Mouse (Mus musculus): Measurements from ENCODE around the gene Crp.

GRCm38 (mm10) chr1:172651288-172651987 lies 46.4 kb upstream of the Crp start:
- TF ChIP-seq CTCF (IDR thresholded peaks at IDR 0.05; ENCODE audit: extremely low read depth, insufficient read length, insufficient replicate concordance, low read depth, low read length) (no peak), POLR2A (IDR thresholded peaks at IDR 0.05; ENCODE audit: low read depth, low read length) (no peak)
